Mouse (Mus musculus) splenic B cell, adult 2 months (primary cell): Measurements from ENCODE around the gene Fstl4.
A peak's percentile ranks its signal among the peaks of the same experiment; 100 is the strongest.
"Not testable (repeated sequence)": the region's sequence is repeated elsewhere in the genome, so short reads cannot be mapped to it uniquely, and the experiment has no call there.

Source experiments
- DNase-seq: peaks from one replicate; pipeline ENCODE4 v3.0.0-alpha.2; 2011; ENCODE audit warnings: low read depth, low spot score
- H3K27me3 ChIP-seq: 2 replicates; pipeline ENCODE4 v1.6.1; 2012; ENCODE audit warnings: mild to moderate bottlenecking, low read length, moderate library complexity, mixed read lengths; ENCODE audit not compliant: control insufficient read depth, poor library complexity, insufficient read depth, severe bottlenecking
- H3K36me3 ChIP-seq: 2 replicates; pipeline ENCODE4 v1.6.1; 2012; ENCODE audit warnings: mild to moderate bottlenecking, low read length, moderate library complexity, mixed read lengths; ENCODE audit not compliant: control insufficient read depth, poor library complexity, insufficient read depth, severe bottlenecking

Gene Fstl4

DNA sequence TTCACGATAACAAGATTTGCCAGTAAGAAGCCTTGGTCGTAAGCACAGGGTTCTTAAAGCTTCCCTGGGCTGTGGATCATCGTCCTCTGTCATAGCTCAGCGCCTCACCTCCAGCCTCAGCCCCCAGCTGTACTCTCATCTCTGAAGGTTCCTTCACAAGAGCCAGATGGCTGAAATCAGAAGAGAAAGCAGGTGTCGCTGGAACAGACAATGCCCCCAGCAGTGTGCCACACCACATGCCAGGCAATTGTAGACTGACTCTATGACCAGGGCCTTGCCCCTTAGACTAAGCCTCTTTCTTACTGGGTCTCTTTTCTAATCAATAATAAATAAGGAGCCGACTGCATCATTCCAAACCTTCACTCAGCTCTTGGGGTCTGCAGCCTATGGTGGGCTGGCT, 291.5 kb downstream of the Fstl4 start:
- no peaks in the 10 kb centered on the region for H3K36me3 ChIP-seq
- DNase-seq: no peak
- no peaks in the 10 kb centered on the region for H3K27me3 ChIP-seq

DNA sequence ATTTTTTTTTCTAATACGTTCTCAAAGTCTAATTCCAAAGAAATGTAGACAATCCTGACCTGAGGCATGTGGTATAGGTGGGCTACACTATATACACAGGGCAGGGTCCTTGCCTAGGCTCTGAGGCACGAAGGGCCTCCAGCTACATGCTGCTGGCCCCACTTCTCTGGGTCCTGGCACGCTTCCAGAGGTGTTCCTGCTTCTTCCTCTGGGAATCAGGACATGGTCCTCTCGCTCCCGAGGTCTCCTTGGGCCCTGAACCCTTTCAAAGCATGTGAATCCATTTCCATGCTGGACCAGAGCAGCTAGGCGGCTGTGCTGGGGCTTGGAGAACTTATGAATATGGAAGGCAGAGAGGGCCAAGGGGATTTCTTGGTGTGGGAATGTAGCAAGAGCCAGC, 292.3 kb downstream of the Fstl4 start:
- Histone ChIP-seq H3K36me3 (no peaks in the 10 kb centered on the region), H3K27me3 (no peaks in the 10 kb centered on the region)
- no peak for DNase-seq

GRCm38 (mm10) chr11:53057821-53058553, 293.6 kb downstream of the Fstl4 start:
- no peak for DNase-seq
- Histone ChIP-seq H3K36me3 (no peaks in the 10 kb centered on the region), H3K27me3 (no peaks in the 10 kb centered on the region)

DNA sequence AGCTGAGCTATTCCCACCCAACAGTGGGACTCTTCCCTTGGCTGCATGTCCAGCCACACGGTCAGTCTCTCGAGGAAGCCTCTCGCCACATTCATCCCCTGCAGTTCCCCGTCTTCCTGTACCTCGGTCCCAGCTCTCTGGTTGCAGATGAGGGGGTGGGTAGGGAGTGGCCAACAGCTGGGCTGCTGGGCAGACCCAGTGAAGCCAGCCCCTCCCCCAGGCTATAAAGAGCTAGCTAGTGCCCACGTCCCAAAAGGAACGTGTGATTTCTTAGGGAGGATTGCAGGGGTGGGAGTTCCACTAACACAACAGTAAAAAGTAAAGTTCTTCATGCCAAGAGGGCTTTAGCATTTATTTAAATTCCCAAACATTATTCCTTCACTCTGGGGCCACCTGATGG, 294.1 kb downstream of the Fstl4 start:
- Histone ChIP-seq H3K36me3 (no peaks in the 10 kb centered on the region), H3K27me3 (no peaks in the 10 kb centered on the region)
- DNase-seq: no peak

GRCm38 (mm10) chr11:53067699-53068478, 303.5 kb downstream of the Fstl4 start:
- no peaks in the 10 kb centered on the region for H3K27me3 ChIP-seq
- DNase-seq: no peak

GRCm38 (mm10) chr11:53068479-53069065, 304.1 kb downstream of the Fstl4 start:
- H3K36me3 ChIP-seq: no peaks in the 10 kb centered on the region
- H3K27me3 ChIP-seq: no peaks in the 10 kb centered on the region
- no peak for DNase-seq

More at GRCm38 (mm10) chr11:53067699-53068478, 303.5 kb downstream of the Fstl4 start:
- no peaks in the 10 kb centered on the region for H3K36me3 ChIP-seq

DNA sequence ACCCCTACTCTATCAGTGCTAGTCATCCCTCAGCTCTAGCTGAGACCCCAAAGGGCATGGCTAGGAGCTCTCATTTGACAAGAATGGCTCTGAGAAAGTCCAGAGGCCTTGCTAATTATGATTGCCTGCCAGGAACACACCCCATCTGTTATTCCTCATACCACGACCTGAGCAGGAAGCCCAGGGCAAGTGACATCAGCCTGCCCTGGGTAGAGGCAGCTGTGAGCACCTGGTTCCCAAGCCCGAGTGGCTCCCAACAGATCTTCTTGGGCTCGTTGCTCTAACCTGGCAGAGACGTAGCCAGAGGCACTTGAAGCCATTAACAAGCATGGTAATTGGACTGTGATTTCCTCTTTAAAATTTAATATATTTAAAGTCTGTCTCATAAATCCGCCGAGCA, 305.3 kb downstream of the Fstl4 start:
- no peaks in the 10 kb centered on the region for H3K27me3 ChIP-seq
- H3K36me3 ChIP-seq: no peaks in the 10 kb centered on the region
- DNase-seq: no peak

- Histone ChIP-seq H3K27me3 (no peaks in the 10 kb centered on the region), H3K36me3 (no peaks in the 10 kb centered on the region)
- no peak for DNase-seq
Measured at GRCm38 (mm10) chr11:53071602-53072001, 307.2 kb downstream of the Fstl4 start.

- Histone ChIP-seq H3K36me3 (no peaks in the 10 kb centered on the region), H3K27me3 (no peaks in the 10 kb centered on the region; the same call in 1 of the 2 replicates)
- DNase-seq: no peak
Measured at GRCm38 (mm10) chr11:53077641-53078040, 313.2 kb downstream of the Fstl4 start.

GRCm38 (mm10) chr11:53078419-53079334, 314.2 kb downstream of the Fstl4 start:
- Histone ChIP-seq H3K27me3 (no peaks in the 10 kb centered on the region; the same call in 1 of the 2 replicates), H3K36me3 (no peaks in the 10 kb centered on the region)
- DNase-seq: no peak

GRCm38 (mm10) chr11:53081310-53081709, 316.9 kb downstream of the Fstl4 start:
- no peaks in the 10 kb centered on the region; the same call in 1 of the 2 replicates for H3K27me3 ChIP-seq
- no peak for DNase-seq
- H3K36me3 ChIP-seq: no peaks in the 10 kb centered on the region

- DNase-seq: peak; percentile 39
Measured at GRCm38 (mm10) chr11:53085367-53085766, 320.9 kb downstream of the Fstl4 start.

DNA sequence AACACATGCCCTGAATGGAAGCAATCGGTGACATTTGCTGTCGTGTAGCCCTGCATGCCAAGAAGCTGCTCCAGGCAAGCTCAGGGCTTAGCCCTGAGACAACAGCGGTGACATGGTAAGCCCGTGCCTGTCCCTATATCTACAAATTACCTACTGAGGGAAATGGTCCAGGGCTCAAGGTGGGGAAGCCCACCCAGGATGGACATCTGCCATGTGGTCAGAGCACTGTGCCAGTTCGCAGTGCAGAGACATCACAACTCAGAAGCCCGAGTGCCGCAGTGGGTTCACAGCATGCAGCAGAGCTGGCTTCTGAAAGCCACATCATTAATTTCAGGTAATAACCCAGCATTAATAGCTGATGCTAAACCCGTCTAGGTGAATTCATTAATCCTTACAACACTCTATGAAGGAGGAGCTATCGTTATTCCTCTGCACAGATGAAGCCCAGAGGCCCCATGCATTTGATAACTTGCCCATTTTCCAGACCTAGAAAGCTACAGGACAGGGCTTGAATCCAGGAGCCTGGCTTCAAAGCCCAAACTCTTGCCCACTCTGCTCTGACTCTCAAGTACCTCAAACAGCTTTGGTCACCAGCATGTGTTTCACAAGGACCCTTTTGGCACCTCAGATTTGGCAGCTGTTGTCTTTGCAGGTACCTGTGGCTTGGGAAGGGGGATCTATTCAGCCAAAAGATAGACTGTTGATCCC, 321.6 kb downstream of the Fstl4 start:
- H3K27me3 ChIP-seq: no peaks in the 10 kb centered on the region
- H3K36me3 ChIP-seq: no peaks in the 10 kb centered on the region
- no peak for DNase-seq

More at GRCm38 (mm10) chr11:53085367-53085766, 320.9 kb downstream of the Fstl4 start:
- Histone ChIP-seq H3K27me3 (no peaks in the 10 kb centered on the region), H3K36me3 (no peaks in the 10 kb centered on the region)

DNA sequence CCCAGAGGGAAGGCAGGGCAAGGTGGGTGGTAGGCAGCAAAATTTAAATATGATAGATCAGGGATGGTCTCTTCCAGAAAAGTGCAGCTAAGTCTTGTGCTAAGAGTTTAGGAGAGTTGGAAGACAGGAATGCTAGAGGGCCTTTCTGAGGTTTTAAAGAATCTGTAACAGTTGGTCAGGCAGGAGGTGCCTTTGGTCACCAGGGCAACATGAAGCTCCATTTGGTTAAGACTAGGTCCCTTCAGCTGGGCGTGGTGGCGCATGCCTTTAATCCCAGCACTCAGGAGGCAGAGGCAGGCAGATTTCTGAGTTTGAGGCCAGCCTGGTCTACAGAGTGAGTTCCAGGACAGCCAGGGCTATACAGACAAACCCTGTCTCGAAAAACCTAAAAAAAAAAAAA, 323.5 kb downstream of the Fstl4 start:
- not testable (repeated sequence) for H3K36me3 ChIP-seq, H3K27me3 ChIP-seq, DNase-seq
